ENCODE assay signal across 17 mouse cellular contexts in genomic region chr2:122370101-122370750, GRCm38 (mm10). TPM values are rescaled to one million over a fixed set of nuclear protein-coding genes. Genes with fewer than 3 reads are reported as not detected.
A peak's percentile ranks its signal among the peaks of the same experiment; 100 is the strongest.
DNase-seq lines count a peak whose midpoint lies in the region; ATAC-seq lines count a peak whose summit lies in the region.
"Had no signal": no experiment of that assay in that cellular context is flagged by ENCODE, and none has a peak within 500 bp of the region (broad histone marks: within the 10 kb centered on the region; RNA-seq: fewer than 3 reads in every experiment).

No protein-coding gene starts in this region.

- H3K4me1 ChIP-seq in heart, embryonic 13.5 days, result peaks cover 36% of the 10 kb centered on the region
- H3K4me1 ChIP-seq in neural tube, embryonic 12.5 days, result peaks cover 31% of the 10 kb centered on the region
- H3K4me1 ChIP-seq in hindbrain, embryonic 14.5 days (replicated peaks; ENCODE audit: control insufficient read depth, insufficient read depth, low read length), result peaks cover 34% of the 10 kb centered on the region
- peaks cover 41% of the 10 kb centered on the region for H3K4me1 ChIP-seq in neural tube, embryonic 15.5 days

- WGBS in heart, embryonic 13.5 days, result 39% methylated on average over 10 of the region's 10 CpGs
- WGBS in neural tube, embryonic 12.5 days, result 25% methylated on average over 10 of the region's 10 CpGs
- WGBS in hindbrain, embryonic 14.5 days, result 29% methylated on average over 10 of the region's 10 CpGs
- 26% methylated on average over 10 of the region's 10 CpGs for WGBS in neural tube, embryonic 15.5 days

- no peak for DNase-seq in heart, adult 18-20 months
- DNase-seq in neural tube, embryonic 10.5 days (ENCODE audit: extremely low spot score, low spot score), result no peak
- no peak for DNase-seq in hindbrain, embryonic 14.5 days (ENCODE audit: low spot score)
- DNase-seq in embryo, embryonic 9.5 days (ENCODE audit: extremely low spot score), result no peak
- no peak for DNase-seq in testis, postnatal 10 days (ENCODE audit: low spot score)
- DNase-seq: adrenal gland, adult 2 months; gastrocnemius, adult 2 months; thymus, adult 2 months had no signal

- no peak overlapping the region for H3K4me3 ChIP-seq in heart, embryonic 13.5 days
- no peak overlapping the region for H3K4me3 ChIP-seq in neural tube, embryonic 12.5 days
- 0 out of 2 replicates have a peak overlapping the region, but pooled peaks have one; percentile 95 for H3K4me3 ChIP-seq in hindbrain, embryonic 14.5 days (replicated peaks; ENCODE audit: low read length)
- H3K4me3 ChIP-seq in neural tube, embryonic 15.5 days (replicated peaks), result no peak overlapping the region

- H3K36me3 ChIP-seq in heart, embryonic 13.5 days, result no peaks in the 10 kb centered on the region; the same call in 1 of the 2 replicates
- no peaks in the 10 kb centered on the region for H3K36me3 ChIP-seq in neural tube, embryonic 12.5 days
- no peaks in the 10 kb centered on the region for H3K36me3 ChIP-seq in hindbrain, embryonic 14.5 days (replicated peaks; ENCODE audit: control insufficient read depth, insufficient read depth)
- H3K36me3 ChIP-seq in neural tube, embryonic 15.5 days, result no peaks in the 10 kb centered on the region
- H3K36me3 ChIP-seq: G1E; heart, embryonic 12.5 days; lung, embryonic 15.5 days had no signal

- no peak overlapping the region for H3K9ac ChIP-seq in heart, embryonic 13.5 days
- no peak overlapping the region for H3K9ac ChIP-seq in neural tube, embryonic 12.5 days
- H3K9ac ChIP-seq in hindbrain, embryonic 14.5 days, result no peak overlapping the region
- no peak overlapping the region for H3K9ac ChIP-seq in neural tube, embryonic 15.5 days (replicated peaks)

- peaks cover 24% of the 10 kb centered on the region for H3K27me3 ChIP-seq in heart, embryonic 13.5 days (replicated peaks)
- no peaks in the 10 kb centered on the region for H3K27me3 ChIP-seq in neural tube, embryonic 12.5 days (replicated peaks)
- peaks cover 4% of the 10 kb centered on the region; the same call in 1 of the 2 replicates for H3K27me3 ChIP-seq in hindbrain, embryonic 14.5 days (ENCODE audit: control insufficient read depth, insufficient read depth, low read length)
- H3K27me3 ChIP-seq in neural tube, embryonic 15.5 days (replicated peaks), result no peaks in the 10 kb centered on the region

- no peak overlapping the region for H3K27ac ChIP-seq in heart, embryonic 13.5 days (replicated peaks)
- H3K27ac ChIP-seq in neural tube, embryonic 12.5 days, result no peak overlapping the region
- no peak overlapping the region for H3K27ac ChIP-seq in hindbrain, embryonic 14.5 days
- H3K27ac ChIP-seq in neural tube, embryonic 15.5 days (replicated peaks), result no peak overlapping the region
- H3K27ac ChIP-seq: lung, embryonic 15.5 days had no signal

- H3K9me3 ChIP-seq in heart, embryonic 13.5 days, result no peaks in the 10 kb centered on the region
- H3K9me3 ChIP-seq in neural tube, embryonic 12.5 days, result no peaks in the 10 kb centered on the region
- no peaks in the 10 kb centered on the region for H3K9me3 ChIP-seq in hindbrain, embryonic 14.5 days (ENCODE audit: control insufficient read depth, low read length)
- no peaks in the 10 kb centered on the region for H3K9me3 ChIP-seq in neural tube, embryonic 15.5 days (replicated peaks)
- H3K9me3 ChIP-seq: G1E; heart, embryonic 12.5 days; lung, embryonic 15.5 days had no signal

- ATAC-seq in heart, embryonic 13.5 days (ENCODE audit: extremely low read depth, insufficient number of reproducible peaks, low FRiP score, low TSS enrichment), result no peak
- no peak for ATAC-seq in neural tube, embryonic 12.5 days (ENCODE audit: low FRiP score, low read depth)
- no peak for ATAC-seq in hindbrain, embryonic 14.5 days (ENCODE audit: low FRiP score)
- no peak for ATAC-seq in neural tube, embryonic 15.5 days (ENCODE audit: low FRiP score)

- H3K4me2 ChIP-seq in heart, embryonic 13.5 days, result peak overlapping the region; percentile 87; the same call in 1 of the 2 replicates
- peak overlapping the region; percentile 69; the same call in 1 of the 2 replicates for H3K4me2 ChIP-seq in neural tube, embryonic 12.5 days (replicated peaks)
- H3K4me2 ChIP-seq in hindbrain, embryonic 14.5 days (replicated peaks), result peak overlapping the region; percentile 84; the same call in 1 of the 2 replicates
- H3K4me2 ChIP-seq in neural tube, embryonic 15.5 days, result peak overlapping the region; percentile 68; the same call in 1 of the 2 replicates

RNA-seq across cellular contexts. Expression of gene Shf, which starts 1.3 kb away (rescaled TPM):
- polyA plus RNA-seq in heart, embryonic 13.5 days (2015; fragmentation: Nextera tagmentation; extraction: Ambion mirVana), result 1.8 and 2.3 TPM in 2 replicates
- 1 to 10 TPM; 5.1 to 5.3 TPM for total RNA-seq in heart, adult 18-20 months (2021)
- 12.2 and 15.1 TPM in 2 replicates for polyA plus RNA-seq in neural tube, embryonic 12.5 days (2016; fragmentation: Nextera tagmentation; extraction: Ambion mirVana)
- 17.9 and 19.2 TPM in 2 replicates for polyA plus RNA-seq in hindbrain, embryonic 14.5 days (2014; fragmentation: Nextera tagmentation; extraction: Ambion mirVana)
- 11.2 and 12.0 TPM in 2 replicates for polyA plus RNA-seq in neural tube, embryonic 15.5 days (2015; fragmentation: Nextera tagmentation; extraction: Ambion mirVana)

RNA-seq across cellular contexts. Expression of gene Duox1, which starts 54.8 kb away (rescaled TPM):
- polyA plus RNA-seq in heart, embryonic 13.5 days (2015; fragmentation: Nextera tagmentation; extraction: Ambion mirVana), result 0.03 TPM in 1 of 2 replicates, not detected in the other
- total RNA-seq in heart, adult 18-20 months (2021), result under 1 TPM; 0.17 to 0.28 TPM
- polyA plus RNA-seq in neural tube, embryonic 12.5 days (2016; fragmentation: Nextera tagmentation; extraction: Ambion mirVana), result 0.10 and 0.15 TPM in 2 replicates
- polyA plus RNA-seq in hindbrain, embryonic 14.5 days (2014; fragmentation: Nextera tagmentation; extraction: Ambion mirVana), result 0.04 and 0.12 TPM in 2 replicates
- 0.10 and 0.27 TPM in 2 replicates for polyA plus RNA-seq in neural tube, embryonic 15.5 days (2015; fragmentation: Nextera tagmentation; extraction: Ambion mirVana)
- total RNA-seq: adrenal gland, adult 2 months; G1E had no signal
- polyA plus RNA-seq: forebrain, embryonic 11.5 days; G1E; kidney, embryonic 14.5 days had no signal

RNA-seq across cellular contexts. Expression of gene Slc28a2, which starts 56.1 kb away (rescaled TPM):
- 0.17 and 0.48 TPM in 2 replicates for polyA plus RNA-seq in heart, embryonic 13.5 days (2015; fragmentation: Nextera tagmentation; extraction: Ambion mirVana)
- total RNA-seq in heart, adult 18-20 months (2021), result 10 to 100 TPM; 19.7 to 26.3 TPM
- polyA plus RNA-seq in neural tube, embryonic 12.5 days (2016; fragmentation: Nextera tagmentation; extraction: Ambion mirVana), result 0.28 TPM in 1 of 2 replicates, not detected in the other
- 0.07 and 0.09 TPM in 2 replicates for polyA plus RNA-seq in hindbrain, embryonic 14.5 days (2014; fragmentation: Nextera tagmentation; extraction: Ambion mirVana)
- polyA plus RNA-seq in neural tube, embryonic 15.5 days (2015; fragmentation: Nextera tagmentation; extraction: Ambion mirVana), result 3.1 TPM in 1 of 2 replicates, not detected in the other
- total RNA-seq: left cerebral cortex, postnatal 14 days had no signal
- polyA plus RNA-seq: forebrain, embryonic 11.5 days had no signal

RNA-seq across cellular contexts. Expression of gene Duoxa1, which starts 56.7 kb away (rescaled TPM):
- polyA plus RNA-seq in heart, embryonic 13.5 days (2015; fragmentation: Nextera tagmentation; extraction: Ambion mirVana), result 0.09 TPM in 1 of 2 replicates, not detected in the other
- total RNA-seq in heart, adult 18-20 months (2021), result under 1 TPM in 1 of 2 experiments, not detected in 1; 0.25 TPM
- 0.23 TPM in 1 of 2 replicates, not detected in the other for polyA plus RNA-seq in neural tube, embryonic 12.5 days (2016; fragmentation: Nextera tagmentation; extraction: Ambion mirVana)
- 0.16 and 0.31 TPM in 2 replicates for polyA plus RNA-seq in hindbrain, embryonic 14.5 days (2014; fragmentation: Nextera tagmentation; extraction: Ambion mirVana)
- polyA plus RNA-seq in neural tube, embryonic 15.5 days (2015; fragmentation: Nextera tagmentation; extraction: Ambion mirVana), result 0.17 and 1.2 TPM in 2 replicates
- total RNA-seq: left cerebral cortex, postnatal 14 days had no signal
- polyA plus RNA-seq: forebrain, embryonic 11.5 days; G1E; heart, embryonic 12.5 days; kidney, embryonic 14.5 days had no signal
